Mouse (Mus musculus) limb, embryonic 14.5 days (tissue): ENCODE measurements around the gene Hs6st1. TPM values are rescaled to one million over a fixed set of nuclear protein-coding genes. Genes with fewer than 3 reads are reported as not detected.

Experiments
- ATAC-seq: fragments of 200-750 bp; cut with Nextera tagmentation; 2 replicates; pipeline ENCODE4 v1.8.0; 2017; ENCODE audit warnings: low read depth, moderate number of reproducible peaks, moderate TSS enrichment; ENCODE audit not compliant: low FRiP score
- DNase-seq: peaks from one replicate; pipeline ENCODE4 v3.0.0-alpha.2; 2015; ENCODE audit warnings: low spot score
- H3K27ac ChIP-seq: fragments of 300-500 bp; sonication (generic); replicated peaks from 2 replicates; pipeline ENCODE4 v1.5.1; 2014; ENCODE audit warnings: low read depth, mild to moderate bottlenecking, low read length, moderate library complexity, mixed read lengths
- H3K27me3 ChIP-seq: fragments of 300-500 bp; sonication (generic); 2 replicates; pipeline ENCODE4 v1.6.1; 2014; ENCODE audit warnings: low read length, mixed read lengths; ENCODE audit not compliant: control insufficient read depth, insufficient read depth
- H3K36me3 ChIP-seq: fragments of 300-500 bp; sonication (generic); 2 replicates; pipeline ENCODE4 v1.6.1; 2014; ENCODE audit warnings: mild to moderate bottlenecking, low read length, moderate library complexity, mixed read lengths; ENCODE audit not compliant: control insufficient read depth, insufficient read depth
- H3K4me1 ChIP-seq: fragments of 300-500 bp; sonication (generic); 2 replicates; pipeline ENCODE4 v1.6.1; 2014; ENCODE audit warnings: antibody characterized with exemption, low read length, mixed read lengths; ENCODE audit not compliant: control insufficient read depth, insufficient read depth
- H3K4me2 ChIP-seq: fragments of 300-500 bp; sonication (generic); replicated peaks from 2 replicates; pipeline ENCODE4 v1.6.1; 2014; ENCODE audit warnings: low read depth, mild to moderate bottlenecking, low read length, moderate library complexity; ENCODE audit not compliant: severe bottlenecking
- H3K4me3 ChIP-seq: fragments of 300-500 bp; sonication (generic); replicated peaks from 2 replicates; pipeline ENCODE4 v1.5.1; 2014; ENCODE audit warnings: low read length
- H3K9ac ChIP-seq: fragments of 300-500 bp; sonication (generic); 2 replicates; pipeline ENCODE4 v1.6.1; 2014; ENCODE audit warnings: mild to moderate bottlenecking, low read depth, low read length, moderate library complexity; ENCODE audit not compliant: severe bottlenecking
- H3K9me3 ChIP-seq: fragments of 300-500 bp; sonication (generic); 2 replicates; pipeline ENCODE4 v1.6.1; 2016; ENCODE audit warnings: low read length; ENCODE audit not compliant: control insufficient read depth
- POLR2A ChIP-seq: fragments of 200-500 bp; IDR thresholded peaks from 2 replicates; pipeline ENCODE4 v1.8.0; 2012; ENCODE audit warnings: inconsistent platforms, mild to moderate bottlenecking, moderate library complexity, borderline replicate concordance; ENCODE audit not compliant: insufficient read depth, insufficient read length; ENCODE audit errors: extremely low read depth
- WGBS: fragments of 180-500 bp; shearing (Covaris S2); extraction: QIAGEN DNeasy Blood & Tissue Kit; methylation state at CpG from one replicate; pipeline ENCODE4 v1.1.7; 2014; 5-methylcytosine and 5-hydroxymethylcytosine counted together
- microRNA-seq: library from miRNA; unstranded; fragments of <30 nt; microRNA quantifications from one replicate; pipeline ENCODE4, GENCODE M21; 2016
- polyA plus RNA-seq, 2 experiments: library from polyadenylated mRNA; depleted of rRNA in 1 of 2; stranded (reverse) in 1 of 2; unstranded in 1 of 2; fragments of >200 nt; fragmentation: Nextera tagmentation in 1 of 2; extraction: Ambion mirVana in 1 of 2; gene quantifications; 2 replicates each; pipeline versions ENCODE4 v1.2.1 to v1.2.3; 2012 to 2014

Hs6st1 gene
- polyA plus RNA-seq, 2 experiments, result 14.9 to 50.5 TPM

- 74% methylated on average over 2 of the region's 2 CpGs for WGBS
- Histone ChIP-seq H3K9me3 (no peaks in the 10 kb centered on the region), H3K36me3 (peaks cover 81% of the 10 kb centered on the region)
Measured at GRCm38 (mm10) chr1:36148809-36149208, 80.6 kb downstream of the Hs6st1 start.

GRCm38 (mm10) chr1:36149411-36149810, 81.2 kb downstream of the Hs6st1 start:
- H3K9me3 ChIP-seq, result no peaks in the 10 kb centered on the region
- H3K36me3 ChIP-seq, result peaks cover 81% of the 10 kb centered on the region
- no peak overlapping the region for H3K27ac ChIP-seq
- H3K4me2 ChIP-seq, result no peak overlapping the region
- no peak overlapping the region for H3K4me3 ChIP-seq
- H3K9ac ChIP-seq, result no peak overlapping the region
- DNase-seq, result peak; percentile 16
- H3K4me1 ChIP-seq, result no peaks in the 10 kb centered on the region
- no peak for ATAC-seq
- 61% methylated on average over 1 of the region's 1 CpGs for WGBS
- TF ChIP-seq POLR2A, result no peak
- no peaks in the 10 kb centered on the region for H3K27me3 ChIP-seq

More at GRCm38 (mm10) chr1:36148809-36149208, 80.6 kb downstream of the Hs6st1 start:
- ATAC-seq (no peak), DNase-seq (no peak)
- Histone ChIP-seq H3K4me1 (no peaks in the 10 kb centered on the region), H3K27me3 (no peaks in the 10 kb centered on the region), H3K4me3 (no peak overlapping the region), H3K27ac (no peak overlapping the region), H3K4me2 (no peak overlapping the region), H3K9ac (no peak overlapping the region)
- no peak for TF ChIP-seq POLR2A

Small RNA genes within 50 kb of the gene (microRNA-seq; reads per million reads assigned to microRNA genes)
- 2.1 reads per million for gene Mir6897

Other genes starting within 250 kb of the Hs6st1 start
- 28.2 and 30.8 TPM in 2 replicates for gene Uggt1, start 176.3 kb downstream of the Hs6st1 start, polyA plus RNA-seq (2012; rRNA removed)
- 72.0 and 74.3 TPM in 2 replicates for gene Uggt1, start 176.3 kb downstream of the Hs6st1 start, polyA plus RNA-seq (2014; fragmentation: Nextera tagmentation; extraction: Ambion mirVana)
- 3.0 and 3.7 TPM in 2 replicates for gene Neurl3, start 206.3 kb downstream of the Hs6st1 start, polyA plus RNA-seq (2012; rRNA removed)
- 1.8 and 1.9 TPM in 2 replicates for gene Neurl3, start 206.3 kb downstream of the Hs6st1 start, polyA plus RNA-seq (2014; fragmentation: Nextera tagmentation; extraction: Ambion mirVana)
- 7.1 and 9.1 TPM in 2 replicates for gene Arid5a, start 239.3 kb downstream of the Hs6st1 start, polyA plus RNA-seq (2012; rRNA removed)
- 8.0 and 9.6 TPM in 2 replicates for gene Arid5a, start 239.3 kb downstream of the Hs6st1 start, polyA plus RNA-seq (2014; fragmentation: Nextera tagmentation; extraction: Ambion mirVana)